Mouse (Mus musculus): ENCODE measurements around the gene Pfn1. TPM values are rescaled to one million over a fixed set of nuclear protein-coding genes. Genes with fewer than 3 reads are reported as not detected.

Pfn1 gene
- polyA plus RNA-seq, 1 experiment from 2014 or later = 1,550 TPM

GRCm38 (mm10) chr11:70652029-70652883 lies 2.2 kb downstream of the Pfn1 start:
- H3K9me3 ChIP-seq (ENCODE audit: control insufficient read depth, low read length) = no peaks in the 10 kb centered on the region
- no peaks in the 10 kb centered on the region for H3K27me3 ChIP-seq (ENCODE audit: control insufficient read depth, insufficient read depth, low read length)
- no peak for ATAC-seq (ENCODE audit: low FRiP score, low TSS enrichment)
- H3K4me3 ChIP-seq (ENCODE audit: low read depth, low read length) = peak overlapping the region; percentile 100
- TF ChIP-seq CTCF (IDR thresholded peaks at IDR 0.05; ENCODE audit: low read depth) = no peak
- no peak for TF ChIP-seq EP300 (optimal IDR thresholded peaks at IDR 0.05)
- peak overlapping the region; percentile 90 for H3K4me2 ChIP-seq (replicated peaks; ENCODE audit: low read depth)
- peaks cover 5% of the 10 kb centered on the region for H3K4me1 ChIP-seq (replicated peaks; ENCODE audit: control insufficient read depth, insufficient read depth)
- H3K36me3 ChIP-seq (ENCODE audit: control insufficient read depth, insufficient read depth, low read length) = peaks cover 14% of the 10 kb centered on the region
- WGBS = 37% methylated on average over 12 of the region's 12 CpGs
- peak overlapping the region; percentile 67 for H3K27ac ChIP-seq (replicated peaks)
- H3K9ac ChIP-seq (ENCODE audit: low read length) = peak overlapping the region; percentile 99; the same call in 1 of the 2 replicates
- DNase-seq (ENCODE audit: low spot score) = no peak

- H3K27ac ChIP-seq (replicated peaks) = peak overlapping the region; percentile 67
- peak overlapping the region; percentile 90 for H3K4me2 ChIP-seq (replicated peaks; ENCODE audit: low read depth)
- WGBS = 22% methylated on average over 2 of the region's 2 CpGs
- peaks cover 14% of the 10 kb centered on the region for H3K36me3 ChIP-seq (ENCODE audit: control insufficient read depth, insufficient read depth, low read length)
- H3K4me3 ChIP-seq (ENCODE audit: low read depth, low read length) = peak overlapping the region; percentile 13; the same call in 1 of the 2 replicates
- no peaks in the 10 kb centered on the region; the same call in none of the 2 replicates for H3K4me1 ChIP-seq (replicated peaks; ENCODE audit: control insufficient read depth, insufficient read depth)
- DNase-seq (ENCODE audit: low spot score) (peak; percentile 62), ATAC-seq (ENCODE audit: low FRiP score, low TSS enrichment) (no peak)
- H3K9ac ChIP-seq (ENCODE audit: low read length) = no peak overlapping the region; the same call in 1 of the 2 replicates
- TF ChIP-seq CTCF (IDR thresholded peaks at IDR 0.05; ENCODE audit: low read depth) (no peak), EP300 (optimal IDR thresholded peaks at IDR 0.05) (no peak)
- no peaks in the 10 kb centered on the region for H3K9me3 ChIP-seq (ENCODE audit: control insufficient read depth, low read length)
- no peaks in the 10 kb centered on the region for H3K27me3 ChIP-seq (ENCODE audit: control insufficient read depth, insufficient read depth, low read length)
Observed at GRCm38 (mm10) chr11:70651391-70651790, 3.1 kb downstream of the Pfn1 start.

- TF ChIP-seq CTCF (IDR thresholded peaks at IDR 0.05; ENCODE audit: low read depth) (no peak), EP300 (optimal IDR thresholded peaks at IDR 0.05) (no peak)
- Histone ChIP-seq H3K4me3 (ENCODE audit: low read depth, low read length) (peak overlapping the region; percentile 13; the same call in 1 of the 2 replicates), H3K9ac (ENCODE audit: low read length) (no peak overlapping the region; the same call in 1 of the 2 replicates), H3K36me3 (ENCODE audit: control insufficient read depth, insufficient read depth, low read length) (peaks cover 14% of the 10 kb centered on the region), H3K27ac (replicated peaks) (peak overlapping the region; percentile 79), H3K4me2 (replicated peaks; ENCODE audit: low read depth) (peak overlapping the region; percentile 27), H3K4me1 (replicated peaks; ENCODE audit: control insufficient read depth, insufficient read depth) (peaks cover 3% of the 10 kb centered on the region), H3K9me3 (ENCODE audit: control insufficient read depth, low read length) (no peaks in the 10 kb centered on the region), H3K27me3 (ENCODE audit: control insufficient read depth, insufficient read depth, low read length) (no peaks in the 10 kb centered on the region)
- no peak for ATAC-seq (ENCODE audit: low FRiP score, low TSS enrichment)
- DNase-seq (ENCODE audit: low spot score) = no peak
- 50% methylated on average over 12 of the region's 12 CpGs for WGBS
Observed at GRCm38 (mm10) chr11:70650322-70651175, 3.9 kb downstream of the Pfn1 start.

GRCm38 (mm10) chr11:70649185-70649734 lies 5.2 kb downstream of the Pfn1 start:
- Histone ChIP-seq H3K27ac (replicated peaks) (peak overlapping the region; percentile 79; the same call in 1 of the 2 replicates), H3K27me3 (ENCODE audit: control insufficient read depth, insufficient read depth, low read length) (no peaks in the 10 kb centered on the region), H3K4me3 (ENCODE audit: low read depth, low read length) (no peak overlapping the region), H3K9ac (ENCODE audit: low read length) (no peak overlapping the region), H3K4me2 (replicated peaks; ENCODE audit: low read depth) (no peak overlapping the region), H3K36me3 (ENCODE audit: control insufficient read depth, insufficient read depth, low read length) (peaks cover 22% of the 10 kb centered on the region), H3K4me1 (replicated peaks; ENCODE audit: control insufficient read depth, insufficient read depth) (peaks cover 3% of the 10 kb centered on the region), H3K9me3 (ENCODE audit: control insufficient read depth, low read length) (no peaks in the 10 kb centered on the region)
- DNase-seq (ENCODE audit: low spot score) (no peak), ATAC-seq (ENCODE audit: low FRiP score, low TSS enrichment) (no peak)
- WGBS = 75% methylated on average over 8 of the region's 8 CpGs
- TF ChIP-seq EP300 (optimal IDR thresholded peaks at IDR 0.05) (no peak), CTCF (IDR thresholded peaks at IDR 0.05; ENCODE audit: low read depth) (no peak)

- Histone ChIP-seq H3K4me2 (replicated peaks; ENCODE audit: low read depth) (peak overlapping the region; percentile 92), H3K9me3 (ENCODE audit: control insufficient read depth, low read length) (no peaks in the 10 kb centered on the region), H3K27ac (replicated peaks) (no peak overlapping the region), H3K9ac (ENCODE audit: low read length) (peak overlapping the region; percentile 86), H3K4me3 (ENCODE audit: low read depth, low read length) (peak overlapping the region; percentile 74), H3K27me3 (ENCODE audit: control insufficient read depth, insufficient read depth, low read length) (no peaks in the 10 kb centered on the region), H3K4me1 (replicated peaks; ENCODE audit: control insufficient read depth, insufficient read depth) (peaks cover 3% of the 10 kb centered on the region), H3K36me3 (ENCODE audit: control insufficient read depth, insufficient read depth, low read length) (peaks cover 23% of the 10 kb centered on the region)
- TF ChIP-seq EP300 (optimal IDR thresholded peaks at IDR 0.05) (no peak), CTCF (IDR thresholded peaks at IDR 0.05; ENCODE audit: low read depth) (no peak)
- WGBS = 67% methylated on average over 4 of the region's 4 CpGs
- ATAC-seq (ENCODE audit: low FRiP score, low TSS enrichment) = no peak
- no peak for DNase-seq (ENCODE audit: low spot score)
Observed at GRCm38 (mm10) chr11:70648512-70648911, 5.9 kb downstream of the Pfn1 start.
